Mouse (Mus musculus) ES-E14 (cell line): ENCODE data around the gene Hspa1a.

Source experiments
- CHD2 ChIP-seq: IDR thresholded peaks from 2 replicates; pipeline ENCODE4 v1.6.1; 2014; ENCODE audit warnings: mild to moderate bottlenecking, low read depth, low read length, inconsistent platforms
- HCFC1 ChIP-seq: IDR thresholded peaks from 2 replicates; pipeline ENCODE4 v1.6.1; 2012; ENCODE audit warnings: low read length, inconsistent platforms, borderline replicate concordance; ENCODE audit not compliant: insufficient read depth
- ZC3H11A ChIP-seq: IDR thresholded peaks from 2 replicates; pipeline ENCODE4 v1.6.1; 2012; ENCODE audit warnings: low read depth, mild to moderate bottlenecking, inconsistent platforms, low read length, borderline replicate concordance

DNA sequence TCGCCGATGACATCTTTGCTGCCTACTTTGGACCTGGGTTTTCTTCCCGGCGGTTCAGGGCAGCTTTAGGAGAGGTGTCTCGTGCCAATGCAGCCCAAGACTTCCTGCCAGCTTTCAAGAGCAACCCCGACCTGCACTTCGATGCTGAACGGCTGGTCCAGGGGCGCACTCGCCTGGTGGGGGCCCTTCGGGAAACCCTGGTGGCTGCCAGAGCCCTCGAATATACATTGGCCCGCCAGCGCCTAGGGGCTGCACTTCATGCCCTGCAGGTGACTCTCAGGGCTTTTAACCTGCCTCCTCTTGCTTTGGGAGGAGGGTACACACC lies 45.7 kb upstream of the Hspa1a start:
- no peak for TF ChIP-seq ZC3H11A
- TF ChIP-seq HCFC1, result no peak
- no peak for TF ChIP-seq CHD2
